Mouse (Mus musculus) forebrain, embryonic 15.5 days (tissue): ENCODE results near the gene Olfr868. TPM values are rescaled to one million over a fixed set of nuclear protein-coding genes. Genes with fewer than 3 reads are reported as not detected.

Experiments
- ATAC-seq: fragments of 200-750 bp; cut with Nextera tagmentation; replicated peaks from 2 replicates; pipeline ENCODE4 v1.8.0; 2017; ENCODE audit warnings: mild to moderate bottlenecking, moderate TSS enrichment, moderate library complexity
- H3K27ac ChIP-seq: fragments of 300-500 bp; sonication (generic); replicated peaks from 2 replicates; pipeline ENCODE4 v1.5.1; 2015; ENCODE audit warnings: mild to moderate bottlenecking, inconsistent platforms
- H3K27me3 ChIP-seq: fragments of 300-500 bp; sonication (generic); 2 replicates; pipeline ENCODE4 v1.6.1; 2015; ENCODE audit warnings: inconsistent platforms
- H3K36me3 ChIP-seq: fragments of 300-500 bp; sonication (generic); 2 replicates; pipeline ENCODE4 v1.6.1; 2015; ENCODE audit warnings: mild to moderate bottlenecking, inconsistent platforms
- H3K4me1 ChIP-seq: fragments of 300-500 bp; sonication (generic); 2 replicates; pipeline ENCODE4 v1.6.1; 2015; ENCODE audit warnings: inconsistent platforms
- H3K4me2 ChIP-seq: fragments of 300-500 bp; sonication (generic); replicated peaks from 2 replicates; pipeline ENCODE4 v1.6.1; 2015; ENCODE audit warnings: mild to moderate bottlenecking, inconsistent platforms
- H3K4me3 ChIP-seq: fragments of 300-500 bp; sonication (generic); 2 replicates; pipeline ENCODE4 v1.5.1; 2015; ENCODE audit warnings: mild to moderate bottlenecking, inconsistent platforms
- H3K9ac ChIP-seq: fragments of 300-500 bp; sonication (generic); replicated peaks from 2 replicates; pipeline ENCODE4 v1.6.1; 2015; ENCODE audit warnings: mild to moderate bottlenecking, inconsistent platforms
- H3K9me3 ChIP-seq: fragments of 300-500 bp; sonication (generic); 2 replicates; pipeline ENCODE4 v1.6.1; 2016; ENCODE audit warnings: inconsistent platforms
- WGBS: fragments of 180-500 bp; shearing (Covaris S2); methylation state at CpG from one replicate; pipeline ENCODE4 v1.1.7; 2015; ENCODE audit warnings: mixed read lengths; 5-methylcytosine and 5-hydroxymethylcytosine counted together
- polyA plus RNA-seq: library from polyadenylated mRNA; unstranded; fragments of >200 nt; fragmentation: Nextera tagmentation; extraction: Ambion mirVana; gene quantifications from 2 replicates; pipeline ENCODE4 v1.2.1, GENCODE M21; 2015

Gene Olfr868
- not detected in 2 replicates for polyA plus RNA-seq

GRCm38 (mm10) chr9:20098326-20098725 is at the start of gene Olfr868:
Olfr868 (plus strand) TSS chr9:20098626.
- no peak for ATAC-seq
- Histone ChIP-seq H3K9me3 (0 out of 2 replicates have a peak, but pooled peaks cover 4% of the 10 kb centered on the region), H3K4me3 (no peak within 1 kb of the TSS), H3K4me1 (no peaks in the 10 kb centered on the region), H3K9ac (no peak within 1 kb of the TSS), H3K27ac (no peak within 1 kb of the TSS), H3K4me2 (no peak within 1 kb of the TSS), H3K36me3 (no peaks in the 10 kb centered on the region), H3K27me3 (no peaks in the 10 kb centered on the region)
- whole genome bisulfite sequencing, result 41% methylated on average over 2 of the region's 2 CpGs

DNA sequence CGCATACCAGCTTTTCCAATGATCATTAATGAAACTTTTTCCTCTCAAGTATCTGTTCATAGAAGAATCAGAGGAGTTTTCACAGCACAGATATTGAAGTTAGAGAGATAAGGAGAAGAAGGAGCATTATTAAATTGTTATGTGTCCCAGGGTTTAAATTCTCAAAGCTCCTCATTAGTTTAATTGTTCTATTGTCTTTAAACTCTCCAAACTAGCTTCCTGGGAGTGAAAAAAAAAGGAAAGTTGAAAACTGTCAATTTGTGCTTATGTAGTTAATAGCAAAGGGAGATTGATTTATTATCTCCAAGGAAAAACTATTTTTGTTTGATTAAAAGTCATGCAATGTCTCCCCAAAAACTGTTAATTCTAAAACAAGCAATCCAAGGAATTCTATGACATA is 41.0 kb upstream of the Olfr868 start, which contains the start of gene Olfr867:
Gene Olfr867 (minus strand): TSS at position 101 of the 400 bp plus-strand sequence.
- WGBS, result 70% methylated on average over 1 of the region's 1 CpGs
- no peak within 1 kb of the TSS for H3K4me2 ChIP-seq
- no peak within 1 kb of the TSS for H3K4me3 ChIP-seq
- no peak within 1 kb of the TSS for H3K27ac ChIP-seq
- no peaks in the 10 kb centered on the region for H3K36me3 ChIP-seq
- ATAC-seq, result no peak
- peaks cover 13% of the 10 kb centered on the region for H3K9me3 ChIP-seq
- H3K4me1 ChIP-seq, result no peaks in the 10 kb centered on the region
- H3K9ac ChIP-seq, result no peak within 1 kb of the TSS
- no peaks in the 10 kb centered on the region for H3K27me3 ChIP-seq

DNA sequence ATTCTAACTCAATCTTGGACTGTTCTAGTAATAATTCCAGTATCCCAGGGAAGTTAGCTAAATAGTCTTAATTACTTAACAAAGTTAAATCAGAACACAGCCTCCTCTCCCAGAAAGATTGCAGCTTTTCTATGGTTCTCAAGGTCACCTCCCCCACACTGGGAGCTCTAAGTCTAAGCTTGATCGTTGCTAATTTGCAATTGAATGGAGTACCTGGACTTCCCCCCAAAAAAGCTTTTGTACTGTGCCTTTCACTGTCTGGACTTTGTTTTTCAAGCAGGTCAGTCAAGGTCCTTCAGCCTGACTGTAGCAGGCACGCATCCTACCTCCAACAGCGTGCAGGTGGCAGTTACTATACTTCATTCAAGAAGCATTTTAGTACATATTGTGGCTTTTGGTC is 28.2 kb upstream of the Olfr868 start:
- Histone ChIP-seq H3K4me1 (no peaks in the 10 kb centered on the region), H3K4me2 (no peak overlapping the region), H3K36me3 (no peaks in the 10 kb centered on the region), H3K4me3 (no peak overlapping the region), H3K9ac (no peak overlapping the region), H3K27ac (no peak overlapping the region), H3K27me3 (no peaks in the 10 kb centered on the region), H3K9me3 (peaks cover 20% of the 10 kb centered on the region; the same call in 1 of the 2 replicates)
- ATAC-seq, result no peak
- WGBS, result 71% methylated on average over 3 of the region's 3 CpGs

- no peaks in the 10 kb centered on the region for H3K27me3 ChIP-seq
- H3K4me3 ChIP-seq, result no peak overlapping the region
- no peak for ATAC-seq
- no peak overlapping the region for H3K27ac ChIP-seq
- peaks cover 22% of the 10 kb centered on the region; the same call in 1 of the 2 replicates for H3K9me3 ChIP-seq
- no peaks in the 10 kb centered on the region for H3K4me1 ChIP-seq
- WGBS, result 96% methylated on average over 1 of the region's 1 CpGs
- H3K36me3 ChIP-seq, result no peaks in the 10 kb centered on the region
- no peak overlapping the region for H3K9ac ChIP-seq
- H3K4me2 ChIP-seq, result no peak overlapping the region
Measured at GRCm38 (mm10) chr9:20071291-20071690, 27.1 kb upstream of the Olfr868 start.

- no peak for ATAC-seq
- Histone ChIP-seq H3K9ac (no peak overlapping the region), H3K36me3 (no peaks in the 10 kb centered on the region), H3K27ac (no peak overlapping the region), H3K4me3 (no peak overlapping the region), H3K4me1 (no peaks in the 10 kb centered on the region), H3K4me2 (no peak overlapping the region), H3K9me3 (peaks cover 34% of the 10 kb centered on the region; the same call in 1 of the 2 replicates), H3K27me3 (no peaks in the 10 kb centered on the region)
- 78% methylated on average over 7 of the region's 7 CpGs for WGBS
Measured at GRCm38 (mm10) chr9:20073523-20074177, 24.8 kb upstream of the Olfr868 start.

- Histone ChIP-seq H3K36me3 (no peaks in the 10 kb centered on the region), H3K9me3 (no peaks in the 10 kb centered on the region), H3K27ac (no peak within 1 kb of the TSS), H3K4me3 (no peak within 1 kb of the TSS), H3K4me2 (no peak within 1 kb of the TSS), H3K27me3 (no peaks in the 10 kb centered on the region), H3K9ac (no peak within 1 kb of the TSS), H3K4me1 (no peaks in the 10 kb centered on the region)
- no peak for ATAC-seq
- 83% methylated on average over 2 of the region's 2 CpGs for WGBS
Measured at GRCm38 (mm10) chr9:20128709-20129108, 30.3 kb downstream of the Olfr868 start, which contains the start of gene Olfr869. Olfr869 (plus strand) TSS chr9:20129009.

DNA sequence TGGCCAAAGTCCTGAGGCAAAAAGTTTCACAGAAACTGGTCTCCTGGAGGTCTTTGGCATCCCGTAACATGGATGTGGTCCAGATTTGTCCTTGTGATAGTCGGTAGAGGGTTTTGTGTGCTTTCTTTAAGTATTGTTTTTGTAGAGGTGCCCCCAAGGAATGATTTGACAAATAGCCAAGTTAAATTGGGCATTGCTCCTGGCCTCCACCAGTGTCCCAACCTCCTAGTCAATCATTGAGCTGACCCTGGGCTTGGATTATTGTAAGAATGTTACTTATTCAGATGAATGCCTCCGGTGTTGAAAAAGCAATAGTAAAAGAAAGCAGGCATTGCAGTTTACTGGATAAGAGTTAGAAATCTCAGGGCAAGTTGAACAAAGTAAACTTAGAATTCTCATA is 51.3 kb downstream of the Olfr868 start:
- Histone ChIP-seq H3K4me2 (no peak overlapping the region), H3K27me3 (no peaks in the 10 kb centered on the region), H3K36me3 (no peaks in the 10 kb centered on the region), H3K4me1 (no peaks in the 10 kb centered on the region), H3K9ac (no peak overlapping the region), H3K27ac (no peak overlapping the region), H3K9me3 (peaks cover 21% of the 10 kb centered on the region; the same call in 1 of the 2 replicates), H3K4me3 (no peak overlapping the region)
- ATAC-seq, result no peak
- WGBS, result 96% methylated on average over 3 of the region's 3 CpGs

Other genes starting within 250 kb of the Olfr868 start
- not detected in 2 replicates for gene Olfr860, start 248.9 kb upstream of the Olfr868 start, polyA plus RNA-seq
- not detected in 2 replicates for gene Olfr862, start 210.6 kb upstream of the Olfr868 start, polyA plus RNA-seq
- 0.17 and 0.18 TPM in 2 replicates for gene Olfr77, start 181.8 kb upstream of the Olfr868 start, polyA plus RNA-seq
- gene Olfr866, start 70.6 kb upstream of the Olfr868 start, polyA plus RNA-seq, result not detected in 2 replicates
- gene Olfr867, start 41.1 kb upstream of the Olfr868 start, polyA plus RNA-seq, result not detected in 2 replicates
- not detected in 2 replicates for gene Olfr869, start 30.4 kb downstream of the Olfr868 start, polyA plus RNA-seq
- not detected in 2 replicates for gene Olfr870, start 75.4 kb downstream of the Olfr868 start, polyA plus RNA-seq
- gene Olfr871, start 113.6 kb downstream of the Olfr868 start, polyA plus RNA-seq, result not detected in 2 replicates
- gene Olfr872, start 138.5 kb downstream of the Olfr868 start, polyA plus RNA-seq, result not detected in 2 replicates
- not detected in 2 replicates for gene Olfr39, start 183.7 kb downstream of the Olfr868 start, polyA plus RNA-seq
- not detected in 2 replicates for gene Olfr873, start 199.9 kb downstream of the Olfr868 start, polyA plus RNA-seq
- 0.10 TPM in 1 of 2 replicates, not detected in the other for gene Olfr18, start 237.5 kb downstream of the Olfr868 start, polyA plus RNA-seq